In genomic region chr6:124488952-124489351, GRCm38 (mm10) we compare ENCODE assay signal across 24 mouse cellular contexts. TPM values are rescaled to one million over a fixed set of nuclear protein-coding genes. Genes with fewer than 3 reads are reported as not detected.
A peak's percentile ranks its signal among the peaks of the same experiment; 100 is the strongest.
DNase-seq lines count a peak whose midpoint lies in the region; TF ChIP-seq lines count a peak whose summit lies in the region.
"Had no signal": no experiment of that assay in that cellular context is flagged by ENCODE, and none has a peak within 500 bp of the region (broad histone marks: within the 10 kb centered on the region; RNA-seq: fewer than 3 reads in every experiment).

No protein-coding gene starts in this region.

- DNase-seq in CH12.LX (ENCODE audit: extremely low read depth) = no peak
- DNase-seq in ES-E14 (ENCODE audit: low read depth, low spot score) = no peak
- no peak for DNase-seq in MEL (ENCODE audit: low read depth, low spot score)
- DNase-seq in kidney, adult 8-10 months = no peak
- DNase-seq in heart, adult 11 months = no peak
- DNase-seq in c-Kit-positive CD71-positive TER-119-positive erythroid progenitor cells, embryonic 14.5 days (ENCODE audit: low spot score) = no peak
- DNase-seq: adrenal gland, adult 2 months; adrenal gland, adult 8-10 months; adrenal gland, postnatal 10 days; adrenal gland, postnatal 14 days; adrenal gland, postnatal 25 days; adrenal gland, postnatal 36 days; B cell, adult 2 months; cerebellum, adult 11 months; cerebellum, adult 11-12 months; cerebellum, adult 18-20 months; cerebellum, adult 2 months; cerebellum, adult 8-10 months; cerebellum, adult 9-10 months; cerebellum, adult 9-11 months had no signal

- H3K4me2 ChIP-seq in CH12.LX (ENCODE audit: insufficient read depth, low read depth, poor library complexity, severe bottlenecking) = no peak overlapping the region

- H3K9me3 ChIP-seq in CH12.LX (replicated peaks; ENCODE audit: low read length) (peaks cover 6% of the 10 kb centered on the region), ES-E14 (ENCODE audit: control insufficient read depth, insufficient read depth, low read depth, low read length) (no peaks in the 10 kb centered on the region), MEL (replicated peaks; ENCODE audit: insufficient read depth, low read length) (no peaks in the 10 kb centered on the region)
- H3K9me3 ChIP-seq: G1E had no signal

- no peak for TF ChIP-seq RAD21 in CH12.LX (IDR thresholded peaks at IDR 0.05; ENCODE audit: low read depth, low read length)
- no peak for TF ChIP-seq RAD21 in MEL (IDR thresholded peaks at IDR 0.05; ENCODE audit: low read depth, low read length)

- H3K36me3 ChIP-seq in CH12.LX (replicated peaks in 1 of 2; ENCODE audit: control insufficient read depth in 1 of 2, insufficient read depth in 1 of 2, low read length in 1 of 2) (no peaks in the 10 kb centered on the region), ES-E14 (ENCODE audit: control insufficient read depth, insufficient read depth, low read length, poor library complexity, severe bottlenecking) (no peaks in the 10 kb centered on the region), MEL (ENCODE audit: control insufficient read depth in 1 of 2, insufficient read depth in 2 of 2, low read length in 2 of 2) (peaks cover 0 to 13% of the 10 kb centered on the region in 2 experiments; a peak in 2 of 4 replicates)
- H3K36me3 ChIP-seq: G1E had no signal

- H3K27me3 ChIP-seq in CH12.LX (replicated peaks) (no peaks in the 10 kb centered on the region), MEL (ENCODE audit: control insufficient read depth in 1 of 2, insufficient read depth in 2 of 2, low read length in 2 of 2) (no peaks in the 10 kb centered on the region)
- H3K27me3 ChIP-seq: Patski had no signal

- TF ChIP-seq CTCF in CH12.LX (conservative IDR thresholded peaks at IDR 0.05 in 1 of 2, IDR thresholded peaks at IDR 0.05 in 1 of 2; ENCODE audit: low read depth in 2 of 2, low read length in 2 of 2) (no peak), MEL (IDR thresholded peaks at IDR 0.05 in 2 of 3, conservative IDR thresholded peaks at IDR 0.05 in 1 of 3; ENCODE audit: control insufficient read depth in 1 of 3, insufficient read depth in 1 of 3, low read depth in 2 of 3, low read length in 3 of 3, poor library complexity in 1 of 3, severe bottlenecking in 1 of 3) (no peak)

- H3K27ac ChIP-seq in CH12.LX (ENCODE audit: insufficient read depth, low read depth) (no peak overlapping the region), ES-E14 (ENCODE audit: insufficient read depth, low read depth, low read length, poor library complexity, severe bottlenecking) (no peak overlapping the region), MEL (ENCODE audit: control insufficient read depth, low read depth, low read length) (no peak overlapping the region)

- H3K79me2 ChIP-seq in CH12.LX (replicated peaks; ENCODE audit: control insufficient read depth, extremely low read depth, insufficient read depth, poor library complexity, severe bottlenecking) (no peaks in the 10 kb centered on the region), MEL (ENCODE audit: control insufficient read depth, insufficient read depth, low read length, poor library complexity) (no peaks in the 10 kb centered on the region)

- TF ChIP-seq EP300 in CH12.LX (IDR thresholded peaks at IDR 0.05; ENCODE audit: low read length) = no peak
- no peak for TF ChIP-seq EP300 in MEL (IDR thresholded peaks at IDR 0.05; ENCODE audit: low read depth in 1 of 2, low read length in 2 of 2)

- no peak for TF ChIP-seq POLR2A in CH12.LX (IDR thresholded peaks at IDR 0.05; ENCODE audit: low read depth, low read length)
- no peak for TF ChIP-seq POLR2A in MEL (IDR thresholded peaks at IDR 0.05; ENCODE audit: control insufficient read depth in 1 of 2, insufficient read depth in 1 of 2, low read depth in 1 of 2, low read length in 2 of 2, poor library complexity in 1 of 2)

- H3K4me3 ChIP-seq in CH12.LX (replicated peaks in 1 of 3; ENCODE audit: low read depth in 2 of 3, low read length in 2 of 3, poor library complexity in 1 of 3) = no peak overlapping the region
- no peak overlapping the region for H3K4me3 ChIP-seq in ES-E14 (ENCODE audit: insufficient read depth in 1 of 2, low read depth in 1 of 2, low read length in 2 of 2, poor library complexity in 1 of 2, severe bottlenecking in 1 of 2)
- H3K4me3 ChIP-seq in MEL (ENCODE audit: control insufficient read depth in 1 of 2, insufficient read depth in 1 of 2, low read depth in 2 of 2, low read length in 2 of 2) = no peak overlapping the region

- no peak overlapping the region for H3K9ac ChIP-seq in CH12.LX (ENCODE audit: insufficient read depth, low read depth)
- no peak overlapping the region for H3K9ac ChIP-seq in ES-E14 (ENCODE audit: insufficient read depth, low read depth, low read length, poor library complexity, severe bottlenecking)
- H3K9ac ChIP-seq in MEL (ENCODE audit: control insufficient read depth, low read depth, low read length, poor library complexity, severe bottlenecking) = no peak overlapping the region

- dilution Hi-C loops in CH12.LX (cut with MboI; ENCODE audit: extremely low pct_ligation_motif_present, extremely low pct_unique_long_range_greater_than_20kb, low sequenced_read_pairs) = no loop called here

- H3K4me1 ChIP-seq in CH12.LX (ENCODE audit: control insufficient read depth in 1 of 2, insufficient read depth in 2 of 2) (peaks cover 5 to 25% of the 10 kb centered on the region in 2 experiments), ES-E14 (ENCODE audit: control insufficient read depth in 2 of 2, insufficient read depth in 2 of 2, low read length in 2 of 2, poor library complexity in 1 of 2) (peaks cover 5 to 7% of the 10 kb centered on the region in 2 experiments; a peak in 2 of 4 replicates), MEL (ENCODE audit: control insufficient read depth in 1 of 2, insufficient read depth in 2 of 2, low read length in 2 of 2) (peaks cover 5 to 21% of the 10 kb centered on the region in 2 experiments)

- in situ Hi-C loops in CH12.LX (cut with MboI; ENCODE audit: low pct_ligation_motif_present, low pct_unique_long_range_greater_than_20kb, low sequenced_read_pairs) (no loop called here), ES-E14 (cut with MboI; ENCODE audit: low sequenced_read_pairs in 2 of 2, unreplicated experiment in 2 of 2) (no loop called here)

TF ChIP-seq in CH12.LX, 34 proteins besides CTCF, POLR2A, EP300 and RAD21:
- TF ChIP-seq MYC (IDR thresholded peaks at IDR 0.05; ENCODE audit: low read depth, low read length) = no peak
- peak; percentile 62 for TF ChIP-seq ZNF384 (IDR thresholded peaks at IDR 0.05; ENCODE audit: low read depth, low read length)
- TF ChIP-seq MXI1 (IDR thresholded peaks at IDR 0.05; ENCODE audit: low read depth, low read length) = no peak
- no peak for TF ChIP-seq POLR2AphosphoS2 (IDR thresholded peaks at IDR 0.05; ENCODE audit: low read depth, low read length)
- TF ChIP-seq CHD2 (IDR thresholded peaks at IDR 0.05; ENCODE audit: low read length) = no peak

TF ChIP-seq in ES-E14, 5 proteins besides CTCF, POLR2A, EP300 and RAD21:
- peak; percentile 75; the same call in 1 of the 2 replicates for TF ChIP-seq ZNF384 (IDR thresholded peaks at IDR 0.05; ENCODE audit: low read depth, low read length)
- TF ChIP-seq MAFK (IDR thresholded peaks at IDR 0.05; ENCODE audit: insufficient read depth, low read depth, low read length) = no peak

TF ChIP-seq in MEL, 35 proteins besides CTCF, POLR2A, EP300 and RAD21:
- peak; percentile 65 for TF ChIP-seq ZNF384 (IDR thresholded peaks at IDR 0.05; ENCODE audit: low read depth, low read length)
- no peak for TF ChIP-seq NELFE (IDR thresholded peaks at IDR 0.05; ENCODE audit: low read depth, low read length)

RNA-seq across cellular contexts. Expression of gene C1rl, which starts 4.0 kb away (rescaled TPM):
- total RNA-seq in CH12.LX (2012; rRNA removed) (0.38 and 0.59 TPM in 2 replicates), CH12.LX (2014; rRNA removed) (1.0 and 1.2 TPM in 2 replicates), ES-E14 (2012; rRNA removed) (1.0 and 2.2 TPM in 2 replicates), MEL (2012; rRNA removed) (0.98 and 1.2 TPM in 2 replicates)
- polyA plus RNA-seq in CH12.LX (2012; ENCODE audit: insufficient read length, low read depth) (2.1 and 2.4 TPM in 2 replicates), MEL (2012; ENCODE audit: insufficient read depth in 1 of 2, insufficient read length in 2 of 2, low read depth in 1 of 2, low replicate concordance in 2 of 2, missing spikeins in 1 of 2) (1 to 10 TPM in 1 of 2 experiments, not detected in 1; 2.6 TPM)
- polyA plus RNA-seq: activated CD4-positive, CD25-positive, alpha-beta regulatory T cell, adult 4 months; CD4-positive, CD25-positive, alpha-beta regulatory T cell, adult 4 months had no signal

RNA-seq across cellular contexts. Expression of gene C1ra, which starts 23.3 kb away (rescaled TPM):
- total RNA-seq in CH12.LX (2012; rRNA removed) = 8.4 and 9.9 TPM in 2 replicates
- total RNA-seq in CH12.LX (2014; rRNA removed) = 19.8 and 20.1 TPM in 2 replicates
- 21.9 TPM in 2 replicates for polyA plus RNA-seq in CH12.LX (2012; ENCODE audit: insufficient read length, low read depth)
- 0.26 and 0.31 TPM in 2 replicates for total RNA-seq in ES-E14 (2012; rRNA removed)
- total RNA-seq in MEL (2012; rRNA removed) = 0.19 and 0.29 TPM in 2 replicates
- polyA plus RNA-seq in MEL (2012; ENCODE audit: insufficient read depth in 1 of 2, insufficient read length in 2 of 2, low read depth in 1 of 2, low replicate concordance in 2 of 2, missing spikeins in 1 of 2) = under 1 TPM in 1 of 2 experiments, not detected in 1; 0.28 TPM
- polyA plus RNA-seq: G1E had no signal

RNA-seq across cellular contexts. Expression of gene Clstn3, which starts 24.4 kb away (rescaled TPM):
- total RNA-seq in CH12.LX (2012; rRNA removed) (17.2 and 17.7 TPM in 2 replicates), CH12.LX (2014; rRNA removed) (20.4 and 21.4 TPM in 2 replicates), ES-E14 (2012; rRNA removed) (37.0 and 79.2 TPM in 2 replicates), MEL (2012; rRNA removed) (46.5 and 51.3 TPM in 2 replicates)
- polyA plus RNA-seq in CH12.LX (2012; ENCODE audit: insufficient read length, low read depth) (126 and 130 TPM in 2 replicates), MEL (2012; ENCODE audit: insufficient read depth in 1 of 2, insufficient read length in 2 of 2, low read depth in 1 of 2, low replicate concordance in 2 of 2, missing spikeins in 1 of 2) (10 to 100 TPM in 1 of 2 experiments, not detected in 1; 59.8 TPM)
- polyA plus RNA-seq: activated CD4-positive, CD25-positive, alpha-beta regulatory T cell, adult 4 months had no signal

RNA-seq across cellular contexts. Expression of gene C1s1, which starts 53.2 kb away (rescaled TPM):
- 0.55 and 0.80 TPM in 2 replicates for total RNA-seq in CH12.LX (2012; rRNA removed)
- total RNA-seq in CH12.LX (2014; rRNA removed) = 1.3 and 1.8 TPM in 2 replicates
- polyA plus RNA-seq in CH12.LX (2012; ENCODE audit: insufficient read length, low read depth) = 2.4 and 4.8 TPM in 2 replicates
- 2.6 and 9.2 TPM in 2 replicates for total RNA-seq in ES-E14 (2012; rRNA removed)
- total RNA-seq in MEL (2012; rRNA removed) = 0.36 and 0.46 TPM in 2 replicates
- 1 to 10 TPM in 1 of 2 experiments, not detected in 1; 1.5 TPM for polyA plus RNA-seq in MEL (2012; ENCODE audit: insufficient read depth in 1 of 2, insufficient read length in 2 of 2, low read depth in 1 of 2, low replicate concordance in 2 of 2, missing spikeins in 1 of 2)
- polyA plus RNA-seq: activated CD4-positive, CD25-positive, alpha-beta regulatory T cell, adult 4 months; CD4-positive, CD25-positive, alpha-beta regulatory T cell, adult 4 months; G1E had no signal

Comparison
In these comparisons a context has a peak if more than half of its experiments do, and no peak if none do; other contexts are left out.
1. Of the 35 proteins assayed by ChIP-seq in both MEL and CH12.LX: peak only in MEL: none; only in CH12.LX: none; in both: ZNF384; in neither: 34.